Mouse (Mus musculus) adrenal gland, adult 8-10 months (tissue): ENCODE measurements at regions not wholly inside any gene's neighbourhood (a gene's known extent, or its start where the extent isn't known, plus 50 kb on each side); places are given as distances from the start of the nearest gene placed in this dataset.

ENCODE experiments used
- DNase-seq: peaks from one replicate; pipeline ENCODE4 v3.0.0; 2022

- no peak for DNase-seq
Measured at GRCm38 (mm10) chr4:87501791-87502190, 271.5 kb upstream of the Slc24a2 start.

DNA sequence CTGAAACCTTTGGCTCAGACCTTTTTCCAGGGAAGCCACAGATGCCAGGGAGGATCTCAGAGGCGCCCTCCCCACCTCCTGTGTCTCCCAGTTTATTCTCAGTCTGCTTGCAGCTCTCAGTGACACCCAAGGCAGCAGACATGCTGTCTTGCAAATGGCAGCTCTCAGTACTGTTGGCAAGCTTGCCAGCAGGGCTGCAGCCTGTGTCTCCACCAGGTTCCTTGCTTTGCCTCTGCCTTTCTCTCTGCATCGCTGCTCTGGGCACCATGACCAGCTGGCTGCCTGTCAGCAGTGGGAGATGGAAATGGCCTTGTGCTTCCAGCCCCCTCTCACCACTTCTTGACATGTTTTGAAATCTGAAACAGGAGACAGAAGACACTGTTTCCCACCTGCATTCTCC lies 270.2 kb upstream of the Slc24a2 start:
- DNase-seq, result no peak

DNA sequence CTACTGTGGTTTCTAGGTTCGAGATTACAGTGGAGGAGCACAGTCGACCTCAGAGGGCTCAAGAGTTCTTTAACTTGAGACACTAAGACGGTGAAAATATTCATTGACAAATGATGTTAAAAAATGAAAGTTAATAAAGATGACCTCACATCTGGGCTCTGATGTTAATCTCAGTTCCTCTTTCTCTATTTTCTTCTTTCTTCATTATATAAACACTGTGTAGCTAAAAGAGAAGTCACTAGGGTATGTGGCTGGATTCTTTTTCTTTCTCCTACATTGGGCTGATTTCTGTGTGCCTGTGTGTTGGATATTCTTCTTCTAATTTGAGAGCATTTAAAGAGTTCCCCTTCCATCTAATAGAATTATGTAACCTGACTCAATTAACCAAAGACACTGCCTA lies 257.5 kb upstream of the Slc24a2 start:
- no peak for DNase-seq

DNA sequence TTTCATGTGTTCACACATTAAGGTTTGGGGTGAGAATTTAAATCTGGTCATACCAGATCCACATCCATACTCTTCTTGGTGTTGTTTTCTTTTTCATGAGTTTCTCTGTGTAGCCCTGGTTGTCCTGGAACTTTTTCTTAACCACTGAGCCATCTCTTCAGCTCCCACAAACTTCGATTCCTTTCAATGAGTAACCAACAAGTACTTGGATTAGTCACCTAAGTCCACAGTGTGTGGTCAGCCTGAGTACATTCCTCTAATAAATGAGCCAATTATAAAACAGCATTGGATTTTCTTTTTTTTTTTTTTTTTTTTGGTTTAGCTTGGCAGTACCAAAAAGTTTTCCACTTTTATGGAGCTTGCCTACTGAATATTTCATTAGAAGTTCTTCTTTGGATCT lies 245.3 kb upstream of the Slc24a2 start:
- no peak for DNase-seq

- no peak for DNase-seq
Measured at GRCm38 (mm10) chr4:87473331-87474039, 243.2 kb upstream of the Slc24a2 start.

DNA sequence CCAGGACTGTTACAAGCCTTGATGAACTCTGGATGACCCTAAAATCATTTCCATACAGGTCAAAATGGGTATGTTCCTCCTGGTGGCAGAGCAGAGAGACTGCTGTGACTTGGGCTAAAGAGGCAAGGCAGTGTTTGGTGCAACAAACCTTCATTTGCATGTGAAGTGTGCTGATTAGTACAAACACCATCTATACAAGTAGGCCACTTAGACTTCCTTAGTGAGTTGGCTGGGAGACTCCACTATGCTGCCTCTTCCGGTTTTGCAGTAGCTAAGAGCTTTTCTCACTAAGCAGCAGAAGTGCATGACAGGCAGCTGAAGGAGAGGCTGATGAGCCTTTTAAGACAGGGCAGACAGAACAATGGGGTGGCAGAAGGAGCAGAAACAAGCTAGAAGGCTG lies 242.5 kb upstream of the Slc24a2 start:
- no peak for DNase-seq

GRCm38 (mm10) chr4:87471385-87471784 lies 241.1 kb upstream of the Slc24a2 start:
- no peak for DNase-seq

DNA sequence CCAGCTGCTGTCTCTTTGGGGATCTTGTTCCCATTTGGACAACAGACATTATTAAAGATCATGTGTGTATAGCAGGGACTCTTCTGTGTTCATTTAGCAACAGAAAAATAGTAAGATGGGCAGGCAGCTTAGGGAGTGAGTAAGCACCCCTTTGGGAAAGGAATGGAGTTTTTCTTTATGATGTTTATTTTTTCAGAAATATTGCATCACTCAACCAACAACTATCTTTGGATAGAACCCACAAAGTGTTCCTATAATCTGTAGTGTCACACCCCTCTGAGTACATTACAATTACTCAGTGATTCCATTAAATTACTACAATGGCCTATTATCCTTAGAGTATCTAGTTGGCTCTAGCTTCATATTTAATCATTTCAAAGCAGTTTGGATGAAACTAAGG lies 237.3 kb upstream of the Slc24a2 start:
- no peak for DNase-seq

DNA sequence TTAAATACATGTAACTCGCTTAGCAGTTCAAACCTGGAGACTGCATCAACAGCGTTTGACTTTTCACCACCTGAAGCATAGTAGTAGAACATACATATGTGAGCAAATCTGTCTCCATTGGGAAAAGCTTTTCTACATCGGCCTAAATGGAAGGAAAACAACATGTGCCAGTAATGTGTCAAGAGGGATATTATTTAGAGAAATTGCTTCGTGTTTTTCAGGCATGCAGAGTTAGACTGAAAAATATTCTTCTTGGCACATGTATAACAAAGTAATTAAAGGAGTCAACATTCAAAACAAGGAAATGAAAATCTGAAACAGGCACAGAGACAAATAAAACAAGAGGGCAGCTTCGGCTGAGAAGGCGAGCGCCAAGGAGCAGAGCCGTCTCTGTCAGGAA lies 236.7 kb upstream of the Slc24a2 start:
- no peak for DNase-seq

- no peak for DNase-seq
Measured at GRCm38 (mm10) chr4:87461181-87461912, 231.1 kb upstream of the Slc24a2 start.

GRCm38 (mm10) chr4:87455863-87456578 lies 225.7 kb upstream of the Slc24a2 start:
- DNase-seq, result no peak

- DNase-seq, result no peak
Measured at GRCm38 (mm10) chr4:87452122-87452521, 221.8 kb upstream of the Slc24a2 start.

DNA sequence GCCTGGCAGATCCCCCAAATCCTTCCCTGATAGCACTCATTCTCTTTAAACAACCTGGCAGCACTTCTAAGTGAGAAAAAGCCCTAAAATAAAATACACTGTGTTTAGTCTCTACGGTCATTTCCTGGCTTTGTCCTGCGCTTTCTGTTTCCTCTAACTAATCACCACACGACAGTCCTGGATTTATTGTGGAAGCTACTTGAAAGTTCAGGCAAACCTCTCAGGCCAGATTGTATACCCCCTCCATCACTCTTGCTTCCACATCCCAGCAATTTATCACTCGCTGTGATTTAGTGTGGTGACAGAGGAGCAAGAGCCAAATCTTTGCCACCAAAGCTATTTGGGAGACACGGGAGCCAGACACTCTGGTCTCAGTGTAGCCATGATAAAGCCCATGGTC lies 221.0 kb upstream of the Slc24a2 start:
- no peak for DNase-seq

DNA sequence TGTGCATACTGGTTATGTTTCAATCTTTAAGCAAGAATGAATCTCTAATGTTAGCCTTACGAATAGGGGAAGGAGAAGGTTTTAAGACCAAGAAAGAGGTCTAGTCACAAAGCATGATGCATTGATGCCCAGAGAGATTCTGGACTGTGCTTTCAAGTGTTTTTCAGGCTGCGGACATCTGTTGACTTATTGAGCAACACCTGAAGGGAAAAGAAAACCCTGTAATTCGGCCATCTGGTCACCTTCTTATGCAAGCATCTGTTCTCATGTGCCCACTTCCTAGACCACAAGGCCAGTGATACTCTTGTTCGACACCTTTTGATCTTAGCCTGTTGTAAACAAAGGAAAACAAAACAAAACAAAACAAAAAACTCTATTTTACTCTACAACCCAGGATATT lies 218.1 kb upstream of the Slc24a2 start:
- no peak for DNase-seq

- no peak for DNase-seq
Measured at GRCm38 (mm10) chr4:87446856-87447255, 216.6 kb upstream of the Slc24a2 start.

GRCm38 (mm10) chr4:87434136-87434535 lies 203.9 kb upstream of the Slc24a2 start:
- no peak for DNase-seq

- no peak for DNase-seq
Measured at GRCm38 (mm10) chr4:87428374-87428773, 198.1 kb upstream of the Slc24a2 start.

DNA sequence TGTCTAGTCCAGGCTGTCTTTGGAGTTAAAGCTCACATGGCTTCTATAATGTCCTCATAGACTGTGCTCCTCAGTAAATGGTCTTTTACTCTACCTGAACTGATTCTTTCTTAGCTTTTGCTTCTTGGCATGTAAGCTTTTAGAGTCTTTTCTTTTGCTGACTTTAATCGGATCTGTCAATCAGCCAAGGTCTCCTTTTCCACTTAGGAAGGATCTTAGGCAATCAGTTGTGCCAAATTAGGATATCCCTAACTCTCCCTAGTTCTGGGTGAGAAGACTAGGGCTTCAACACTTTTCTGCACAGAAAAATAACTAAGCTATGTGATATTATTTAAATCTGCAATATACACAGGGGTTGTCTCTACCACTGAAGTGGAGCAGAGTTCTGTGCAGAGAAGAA lies 193.8 kb upstream of the Slc24a2 start:
- DNase-seq, result no peak

- DNase-seq, result no peak
Measured at GRCm38 (mm10) chr4:87422588-87422987, 192.3 kb upstream of the Slc24a2 start.

- DNase-seq, result no peak
Measured at GRCm38 (mm10) chr4:87403354-87403753, 173.1 kb upstream of the Slc24a2 start.

GRCm38 (mm10) chr4:87402173-87402556 lies 171.9 kb upstream of the Slc24a2 start:
- no peak for DNase-seq

DNA sequence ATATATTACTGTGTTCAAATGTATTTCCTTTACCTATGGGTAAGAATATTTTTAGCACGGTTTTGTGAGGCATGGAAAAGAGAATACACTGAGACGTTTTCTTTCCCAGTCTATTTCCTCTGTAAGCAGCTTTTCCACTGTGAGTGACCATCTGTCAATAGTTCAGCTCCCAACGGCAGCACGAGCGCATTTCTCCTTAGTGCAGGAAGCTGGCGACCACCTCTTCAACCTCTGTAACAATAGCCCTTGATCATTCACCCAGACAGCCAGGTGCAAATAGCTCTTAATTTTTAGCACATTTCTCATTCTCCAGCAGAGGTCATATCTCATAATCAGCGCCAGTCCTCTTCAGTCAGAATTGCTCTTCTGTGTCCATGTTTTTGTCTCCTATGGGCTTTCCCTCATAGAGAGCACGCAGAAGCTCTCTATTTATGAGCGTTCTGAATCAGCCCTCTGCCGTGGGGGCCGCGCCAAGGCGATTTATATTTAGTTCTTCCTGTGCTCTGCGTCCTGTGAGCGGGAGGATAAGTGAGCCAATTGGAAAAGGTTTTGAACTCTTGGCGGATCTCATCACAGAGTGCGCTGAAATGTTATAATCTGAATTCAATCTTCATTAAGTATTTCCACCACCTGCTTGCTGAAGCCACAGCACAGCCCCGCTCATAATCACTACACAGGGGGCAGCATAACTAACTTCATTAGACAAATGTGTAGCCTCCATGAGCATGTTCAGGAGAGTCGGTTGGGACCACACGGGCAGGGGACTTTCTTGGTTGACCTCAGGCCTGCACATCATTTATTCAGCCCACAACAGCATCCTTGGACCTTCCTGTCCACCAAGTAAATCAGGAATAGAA lies 171.3 kb upstream of the Slc24a2 start:
- no peak for DNase-seq

- DNase-seq, result no peak
Measured at GRCm38 (mm10) chr4:87386835-87387234, 156.6 kb upstream of the Slc24a2 start.
